Mouse (Mus musculus): ENCODE results near the gene Col1a1.
A peak's percentile ranks its signal among the peaks of the same experiment; 100 is the strongest.
"Not testable (repeated sequence)": the region's sequence is repeated elsewhere in the genome, so short reads cannot be mapped to it uniquely, and the experiment has no call there.

Gene Col1a1

GRCm38 (mm10) chr11:94938296-94938695, 2.3 kb downstream of the Col1a1 start:
- DNase-seq, result no peak

GRCm38 (mm10) chr11:94939280-94939679, 3.3 kb downstream of the Col1a1 start:
- peak; percentile 25 to 69 for DNase-seq

GRCm38 (mm10) chr11:94941121-94941520, 5.1 kb downstream of the Col1a1 start:
- no peak for DNase-seq

GRCm38 (mm10) chr11:94941776-94942175, 5.8 kb downstream of the Col1a1 start:
- DNase-seq, result no peak

- DNase-seq, result peak in 1 of 2 experiments; percentile 45
Observed at GRCm38 (mm10) chr11:94942282-94943023, 6.4 kb downstream of the Col1a1 start.

- DNase-seq, result no peak
Observed at GRCm38 (mm10) chr11:94943054-94943453, 7.0 kb downstream of the Col1a1 start.

GRCm38 (mm10) chr11:94944295-94944694, 8.3 kb downstream of the Col1a1 start:
- no peak for DNase-seq

GRCm38 (mm10) chr11:94945236-94945635, 9.2 kb downstream of the Col1a1 start:
- DNase-seq, result no peak

GRCm38 (mm10) chr11:94952169-94952568, 16.1 kb downstream of the Col1a1 start:
- DNase-seq, result no peak

- DNase-seq, result no peak
Observed at GRCm38 (mm10) chr11:94955103-94955502, 19.1 kb downstream of the Col1a1 start.

GRCm38 (mm10) chr11:94957693-94958064, 21.7 kb downstream of the Col1a1 start:
- DNase-seq, result no peak

GRCm38 (mm10) chr11:94958065-94958858, 22.2 kb downstream of the Col1a1 start:
- no peak for DNase-seq

- no peak for DNase-seq
Observed at GRCm38 (mm10) chr11:94962534-94963101, 26.6 kb downstream of the Col1a1 start.

GRCm38 (mm10) chr11:94967419-94967818, 31.4 kb downstream of the Col1a1 start, which contains the start of gene Hils1:
Gene Hils1 (plus strand): TSS chr11:94967593.
- DNase-seq, result no peak

- DNase-seq, result no peak
Observed at GRCm38 (mm10) chr11:94968187-94968586, 32.2 kb downstream of the Col1a1 start.

- not testable (repeated sequence) for DNase-seq
Observed at GRCm38 (mm10) chr11:94969709-94970108, 33.7 kb downstream of the Col1a1 start.

- DNase-seq, result no peak
Observed at GRCm38 (mm10) chr11:94970210-94970943, 34.4 kb downstream of the Col1a1 start.

GRCm38 (mm10) chr11:94971895-94972615, 36.0 kb downstream of the Col1a1 start:
- DNase-seq, result no peak

GRCm38 (mm10) chr11:94972887-94973286, 36.9 kb downstream of the Col1a1 start:
- no peak for DNase-seq

- no peak for DNase-seq
Observed at GRCm38 (mm10) chr11:94973313-94973712, 37.3 kb downstream of the Col1a1 start.

- DNase-seq, result no peak
Observed at GRCm38 (mm10) chr11:94974951-94975350, 38.9 kb downstream of the Col1a1 start.

- no peak for DNase-seq
Observed at GRCm38 (mm10) chr11:94976199-94976598, 40.2 kb downstream of the Col1a1 start, which contains the start of gene Sgca. Gene Sgca (minus strand): TSS chr11:94976327.

Data from spleen, adult 18-20 months (tissue).